Mouse (Mus musculus): ENCODE measurements around the gene St6gal1.

DNA sequence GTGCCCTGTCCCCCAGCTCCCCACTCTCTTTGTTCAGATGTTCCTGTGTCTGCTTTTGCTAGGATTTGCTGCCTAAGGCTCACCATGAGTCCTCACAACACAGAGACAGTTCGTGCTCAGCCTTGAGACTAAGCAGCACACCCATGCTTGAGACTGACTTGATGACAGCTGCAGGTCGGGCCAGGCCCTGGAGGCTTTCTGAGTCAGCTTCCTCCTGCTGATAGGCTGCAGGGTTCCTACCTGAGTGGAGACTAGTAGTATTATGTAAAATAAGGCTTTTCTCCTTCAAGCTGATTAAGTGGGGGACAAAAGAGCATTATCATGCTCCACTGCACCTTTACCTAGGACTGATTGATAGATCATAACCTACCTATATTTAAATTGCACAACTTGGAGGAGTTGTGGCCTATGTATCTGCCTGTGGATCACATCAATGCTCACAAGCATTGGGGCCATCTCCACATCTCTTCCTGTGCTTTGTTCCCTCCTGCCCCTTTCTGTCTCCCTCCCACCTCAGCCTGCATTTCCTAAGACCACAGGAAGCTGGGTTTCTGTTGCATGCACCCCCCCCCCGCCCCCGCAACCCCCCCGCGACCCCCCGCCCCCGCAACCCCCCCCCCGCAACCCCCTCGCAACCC, 37.7 kb downstream of the St6gal1 start:
- TF ChIP-seq POLR2A (IDR thresholded peaks at IDR 0.05; ENCODE audit: extremely low read depth, insufficient read depth, low read length) = no peak
- no peak for TF ChIP-seq CTCF (IDR thresholded peaks at IDR 0.05; ENCODE audit: extremely low read depth, insufficient read depth, low read length)
